Mouse (Mus musculus): Measurements from ENCODE around the gene Arih2.
A peak's percentile ranks its signal among the peaks of the same experiment; 100 is the strongest.

The Arih2 gene

DNA sequence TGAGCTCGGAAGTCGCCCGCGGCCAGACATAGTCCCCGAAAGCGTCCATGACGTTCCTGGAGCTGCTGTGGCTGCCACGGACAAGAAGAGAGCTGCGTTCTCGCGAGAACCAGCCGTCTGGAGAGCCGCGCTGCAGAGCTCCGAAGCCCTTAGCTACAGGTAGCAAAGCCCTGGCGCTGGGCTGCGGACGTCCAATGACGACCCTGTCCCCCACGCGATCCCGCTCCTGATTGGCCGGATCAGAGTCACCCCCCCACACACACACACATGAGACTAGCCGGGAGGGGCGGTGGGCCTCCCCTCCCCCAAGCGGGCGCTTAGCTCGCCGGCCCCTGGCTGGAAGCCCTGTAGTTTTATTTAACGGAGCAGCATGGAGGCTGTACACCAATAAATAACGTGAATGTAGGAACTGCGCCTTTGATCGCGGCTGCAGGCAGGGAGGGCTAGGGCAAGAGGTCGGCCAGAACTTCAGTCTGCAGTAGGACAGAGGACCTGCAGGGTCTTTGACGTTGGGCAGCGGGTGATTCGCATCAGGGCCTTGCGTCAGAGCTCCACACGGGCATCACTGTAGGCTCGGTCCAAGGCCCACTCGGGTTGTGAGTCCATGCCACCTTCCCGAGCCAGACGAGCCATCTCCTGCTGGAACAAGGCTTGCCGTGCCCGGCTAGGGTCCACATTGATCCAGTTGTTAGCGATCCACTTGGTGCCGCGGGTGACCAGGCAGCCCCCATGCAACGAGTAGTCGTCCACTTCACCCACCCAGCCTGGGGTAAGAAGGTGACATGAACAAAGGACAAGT lies 70.4 kb downstream of the Arih2 start, which contains the start of gene Wdr6:
Gene Wdr6 (minus strand): TSS at position 195 of the 799 bp plus-strand sequence.
- peak; percentile 99 for DNase-seq

- peak; percentile 71 for DNase-seq
Observed at GRCm38 (mm10) chr9:108577934-108578544, 71.1 kb downstream of the Arih2 start.

- no peak for DNase-seq
Observed at GRCm38 (mm10) chr9:108577025-108577424, 72.2 kb downstream of the Arih2 start.

DNA sequence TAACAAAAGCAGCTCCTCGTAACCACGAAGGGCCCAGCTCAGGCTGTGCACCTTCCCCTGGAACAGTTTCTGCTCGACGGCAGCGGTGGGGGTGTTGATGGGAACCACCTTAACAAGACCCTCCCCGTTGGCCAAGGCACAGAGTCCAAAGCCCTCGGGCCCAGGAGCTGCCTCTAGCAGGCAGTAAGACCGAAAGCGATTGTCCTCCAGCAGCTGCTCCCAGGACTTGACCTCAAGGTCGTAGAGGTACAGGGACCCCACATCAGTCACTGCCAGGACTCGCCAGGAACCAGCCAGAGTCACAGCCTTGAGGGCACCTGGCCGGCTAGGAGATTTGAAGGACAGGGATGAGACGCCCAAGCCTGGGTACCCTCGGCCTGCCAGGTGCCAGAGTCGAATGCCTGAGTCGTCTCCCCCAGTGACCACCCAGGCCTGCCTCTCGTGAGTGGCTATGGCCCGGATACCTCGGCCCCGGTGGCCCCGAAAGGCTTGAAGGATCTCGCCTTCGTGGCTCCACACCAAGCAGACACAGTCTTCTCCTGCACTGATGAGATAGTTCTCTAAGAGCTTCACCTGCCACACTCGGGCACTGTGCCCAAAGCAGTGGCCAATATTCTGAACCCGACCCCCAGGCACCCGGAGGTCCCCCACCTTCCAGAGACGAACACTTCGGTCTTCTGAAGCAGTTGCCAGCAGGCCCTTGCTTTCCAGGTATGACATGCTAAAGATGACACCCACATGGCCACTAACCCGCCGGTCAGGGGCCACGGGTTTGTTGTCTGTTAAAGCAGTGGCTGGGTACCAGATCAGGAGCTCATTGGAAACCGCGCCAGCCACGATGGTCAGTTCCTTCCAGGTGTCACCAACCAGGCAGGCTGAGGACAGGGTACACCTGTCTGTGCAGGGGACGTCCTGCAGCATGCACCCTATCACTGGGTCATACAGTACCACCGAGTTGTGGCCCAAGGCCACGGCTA lies 73.6 kb downstream of the Arih2 start:
- no peak for DNase-seq

DNA sequence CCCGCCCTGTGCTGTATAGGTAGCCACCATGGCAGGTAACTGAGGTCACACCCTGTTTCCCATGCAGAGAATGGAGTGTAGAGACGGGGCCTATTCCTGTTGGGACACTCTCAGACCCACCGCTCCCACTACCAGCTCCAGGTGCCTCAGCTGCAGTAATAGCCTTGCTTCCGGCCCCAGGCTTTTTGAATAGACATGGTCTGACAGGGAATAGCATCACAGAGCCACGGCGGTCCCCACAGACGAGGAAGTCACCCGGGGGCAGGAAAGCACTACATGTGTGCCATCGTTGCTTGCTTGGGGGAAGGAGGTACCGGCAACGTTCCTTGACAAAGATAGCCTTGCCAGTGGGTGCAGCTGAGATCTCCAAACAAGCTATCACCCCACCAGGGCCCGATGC lies 74.3 kb downstream of the Arih2 start:
- DNase-seq: no peak

DNA sequence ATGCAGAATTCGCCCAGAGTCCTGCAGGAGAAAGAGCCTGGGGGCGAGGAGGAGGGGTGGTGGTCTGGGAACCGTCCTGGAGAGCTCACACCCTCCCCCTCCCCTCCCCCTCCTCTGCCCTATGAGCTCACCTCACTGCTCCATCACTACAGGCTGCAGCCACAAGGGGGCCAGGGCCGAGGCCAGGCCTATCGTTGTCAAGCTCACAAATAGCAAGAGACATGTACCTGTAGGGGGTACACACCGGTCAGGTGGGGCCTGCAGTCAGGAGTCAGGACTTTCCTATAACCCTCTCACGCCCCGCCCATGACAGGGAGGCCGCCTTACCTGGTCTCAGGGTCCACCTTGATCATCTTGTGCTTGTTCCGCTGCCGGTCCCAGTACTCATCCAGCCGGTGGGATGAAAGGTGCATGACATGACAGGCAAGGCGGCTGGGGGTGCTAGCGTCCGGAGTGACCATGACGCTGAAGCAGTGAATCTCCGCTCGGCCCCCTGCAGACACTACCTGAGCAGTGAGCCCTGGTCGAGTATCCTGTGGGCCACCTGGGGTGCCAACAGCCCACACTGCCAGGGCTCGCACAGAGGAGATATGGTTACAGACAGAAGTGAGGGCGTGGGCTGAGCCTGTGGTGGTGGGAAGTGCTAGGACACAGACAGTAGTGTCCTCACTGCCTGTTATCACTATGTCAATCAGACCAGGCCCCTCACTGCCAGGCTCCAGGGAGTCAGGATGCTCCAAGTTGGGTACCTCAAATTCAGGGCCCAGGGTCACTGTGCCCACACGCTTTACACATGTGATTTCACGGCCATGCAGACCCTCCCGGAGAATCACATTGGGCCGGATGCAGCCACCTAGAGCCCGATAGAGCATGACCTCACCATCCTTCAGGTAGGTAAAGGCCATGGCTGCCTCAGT lies 75.2 kb downstream of the Arih2 start:
- DNase-seq: peak; percentile 80

DNA sequence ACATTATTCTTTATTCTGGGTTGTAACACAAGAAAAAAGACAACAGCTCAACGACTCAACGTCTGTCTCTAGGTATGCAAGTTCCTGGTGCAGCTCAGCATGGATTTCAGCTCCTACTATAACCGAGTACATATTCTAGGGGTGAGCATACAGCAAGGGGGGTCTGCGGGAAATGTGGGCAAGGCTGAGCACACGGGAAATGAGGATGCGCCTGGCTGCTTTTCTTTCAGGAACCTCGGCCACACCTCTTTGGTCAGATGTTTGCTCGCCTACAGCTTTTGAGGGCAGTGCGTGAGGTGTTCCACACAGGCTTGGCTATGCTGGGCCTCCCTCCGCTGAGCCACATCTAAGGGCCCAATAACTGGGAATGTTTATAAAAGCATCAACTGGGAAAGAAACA lies 76.9 kb downstream of the Arih2 start:
- DNase-seq: no peak

DNA sequence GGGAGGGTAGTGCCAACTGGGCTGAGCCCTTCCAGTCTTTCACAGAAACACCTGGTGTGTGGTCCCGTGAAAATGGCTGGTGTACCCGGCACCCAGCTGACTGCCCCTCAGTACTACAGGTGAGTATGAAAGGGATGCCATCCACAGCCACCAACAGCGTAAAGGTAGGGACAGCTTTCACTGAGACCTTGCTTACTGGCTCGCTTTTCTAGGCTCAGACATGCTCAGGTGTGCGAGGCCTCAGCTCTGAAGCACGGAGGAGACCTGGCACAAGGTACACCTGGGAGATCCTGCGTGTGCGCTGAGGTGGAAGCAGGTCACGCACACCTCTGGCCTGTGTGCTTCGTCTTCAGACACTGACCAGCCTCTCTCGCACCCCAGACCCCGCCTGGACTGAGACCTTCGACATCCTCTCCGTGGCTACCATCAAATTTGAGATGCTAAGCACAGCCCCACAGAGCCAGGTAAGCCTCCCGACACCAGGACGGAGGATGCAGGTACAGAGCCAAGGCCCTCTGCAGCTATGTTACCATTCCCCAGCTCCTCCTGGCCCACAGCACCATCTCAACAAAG lies 77.7 kb downstream of the Arih2 start:
- DNase-seq: no peak

DNA sequence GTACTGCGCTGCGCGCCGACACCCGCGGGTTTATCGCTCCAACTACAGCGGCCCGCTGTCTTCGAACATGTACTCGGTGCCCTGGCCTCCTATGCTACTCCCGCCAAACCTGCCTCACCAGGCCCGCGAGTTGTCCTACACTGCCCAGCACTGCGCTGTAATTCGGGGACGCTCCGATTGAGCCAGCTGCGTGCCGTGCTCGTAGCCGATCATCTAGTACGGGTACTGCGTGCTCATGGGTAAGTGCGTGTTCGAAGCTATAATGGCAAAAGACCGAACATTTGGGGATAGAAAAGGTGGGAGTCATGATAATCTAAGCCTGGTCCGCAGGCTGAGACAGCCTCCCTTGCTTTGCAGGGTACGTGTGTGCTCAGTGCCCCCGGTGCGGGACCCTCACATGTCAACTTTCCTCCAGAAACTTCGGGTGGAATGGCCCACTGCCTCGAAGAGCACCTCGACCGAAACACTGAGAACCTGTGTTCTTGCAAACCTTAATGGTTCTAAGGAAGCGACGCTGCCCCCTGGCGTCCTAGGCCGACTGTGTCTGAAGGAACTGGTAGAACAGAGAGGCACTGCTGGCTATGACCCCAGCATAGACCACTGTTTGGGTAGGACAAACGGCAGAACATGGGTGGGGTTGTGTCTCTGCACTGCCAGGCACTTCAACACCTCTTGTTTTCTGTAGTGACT lies 78.8 kb downstream of the Arih2 start:
- DNase-seq: peak; percentile 91

DNA sequence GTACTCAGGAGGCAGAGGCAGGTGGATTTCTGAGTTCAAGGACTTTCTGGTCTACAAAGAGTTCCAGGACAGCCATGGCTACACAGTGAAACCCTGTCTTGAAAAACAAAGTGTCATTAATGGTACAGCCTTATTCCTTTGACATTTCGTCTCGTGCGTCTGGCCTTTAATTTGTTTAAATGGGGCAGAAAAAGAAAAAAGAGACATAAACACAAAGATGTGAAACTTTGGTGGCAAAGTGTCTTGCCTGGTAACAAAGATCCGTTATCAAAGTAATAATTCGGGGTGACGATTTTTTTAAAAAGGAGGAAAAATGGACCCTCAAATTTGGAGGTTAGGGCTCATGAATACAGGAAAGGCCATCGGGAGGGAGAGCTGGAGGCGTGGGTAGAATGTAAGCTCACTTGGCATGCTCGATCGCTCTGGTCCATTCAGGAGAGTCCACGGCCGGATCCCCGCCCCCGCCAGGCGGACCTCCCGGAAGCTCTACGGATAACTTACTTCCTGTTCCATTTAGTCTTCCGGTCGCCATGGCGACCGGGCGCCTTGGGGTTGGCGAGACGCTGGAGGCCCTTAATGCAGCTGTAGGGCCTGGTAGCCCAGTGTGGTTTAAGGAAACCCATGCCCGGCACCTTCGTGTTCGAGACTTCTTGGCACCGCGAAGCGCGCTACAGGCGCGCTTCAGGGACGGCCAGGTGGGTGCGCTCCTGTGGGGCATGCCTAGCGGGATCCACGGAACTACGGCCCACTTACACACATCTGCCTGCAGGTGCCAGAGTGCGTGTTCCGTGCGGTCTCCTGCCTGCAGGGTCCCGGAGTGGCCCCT lies 79.6 kb downstream of the Arih2 start, which contains the start of gene Dalrd3:
Gene Dalrd3 (plus strand): TSS at position 506 of the 826 bp plus-strand sequence.
- DNase-seq: peak; percentile 97

- no peak for DNase-seq
Observed at GRCm38 (mm10) chr9:108568511-108568921, 80.7 kb downstream of the Arih2 start.

GRCm38 (mm10) chr9:108567931-108568419 lies 81.2 kb downstream of the Arih2 start:
- DNase-seq: peak; percentile 34

DNA sequence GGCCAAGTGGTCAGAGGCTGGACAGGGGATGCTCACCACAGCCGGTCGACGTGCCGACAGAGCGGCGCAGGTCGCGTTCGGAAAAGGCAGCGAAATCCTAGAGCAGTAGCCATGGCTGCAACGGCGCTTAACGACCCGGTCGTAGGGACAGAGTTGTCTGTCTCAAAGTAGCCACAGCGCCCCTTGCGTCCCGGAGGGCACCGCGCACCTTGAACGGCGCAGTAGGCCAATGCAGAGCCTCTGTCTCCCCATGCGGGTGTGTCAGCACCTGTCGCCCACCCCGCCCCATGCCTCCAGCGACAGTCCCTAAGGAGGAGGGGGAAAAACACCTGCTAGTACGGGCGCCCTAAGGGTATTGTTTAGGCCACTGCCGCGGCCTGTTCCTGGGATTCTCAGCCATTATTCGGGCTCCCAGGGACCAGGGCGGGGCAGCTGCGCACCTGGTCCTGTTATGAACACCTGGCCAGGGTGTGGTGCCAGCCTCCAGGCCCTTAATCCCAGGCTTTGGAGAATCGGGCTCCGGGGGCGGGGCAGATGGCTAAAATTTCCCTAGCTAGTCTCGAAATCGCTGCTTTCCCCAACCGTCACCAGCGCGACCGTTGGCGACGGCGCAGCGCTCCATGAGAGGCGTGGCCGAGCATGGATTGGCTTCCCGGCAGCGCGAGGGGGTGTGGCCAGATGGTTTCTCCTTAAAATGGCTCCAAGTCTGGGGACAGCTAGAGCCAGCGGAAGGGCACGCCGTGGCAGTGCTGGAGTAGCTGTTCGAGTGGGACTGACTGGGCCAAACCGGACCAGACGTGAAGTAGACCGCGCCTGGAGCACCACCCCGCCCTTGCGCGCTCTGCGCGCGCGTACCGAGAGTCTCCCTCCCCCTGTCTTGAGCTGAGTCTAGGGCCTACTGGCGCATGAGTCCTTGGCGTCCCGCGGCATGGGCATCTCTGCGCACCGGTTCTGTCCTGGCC lies 82.1 kb downstream of the Arih2 start, which contains the start of gene Ndufaf3:
Gene Ndufaf3 (minus strand): TSS at position 620 of the 962 bp plus-strand sequence.
- peak; percentile 97 for DNase-seq

DNA sequence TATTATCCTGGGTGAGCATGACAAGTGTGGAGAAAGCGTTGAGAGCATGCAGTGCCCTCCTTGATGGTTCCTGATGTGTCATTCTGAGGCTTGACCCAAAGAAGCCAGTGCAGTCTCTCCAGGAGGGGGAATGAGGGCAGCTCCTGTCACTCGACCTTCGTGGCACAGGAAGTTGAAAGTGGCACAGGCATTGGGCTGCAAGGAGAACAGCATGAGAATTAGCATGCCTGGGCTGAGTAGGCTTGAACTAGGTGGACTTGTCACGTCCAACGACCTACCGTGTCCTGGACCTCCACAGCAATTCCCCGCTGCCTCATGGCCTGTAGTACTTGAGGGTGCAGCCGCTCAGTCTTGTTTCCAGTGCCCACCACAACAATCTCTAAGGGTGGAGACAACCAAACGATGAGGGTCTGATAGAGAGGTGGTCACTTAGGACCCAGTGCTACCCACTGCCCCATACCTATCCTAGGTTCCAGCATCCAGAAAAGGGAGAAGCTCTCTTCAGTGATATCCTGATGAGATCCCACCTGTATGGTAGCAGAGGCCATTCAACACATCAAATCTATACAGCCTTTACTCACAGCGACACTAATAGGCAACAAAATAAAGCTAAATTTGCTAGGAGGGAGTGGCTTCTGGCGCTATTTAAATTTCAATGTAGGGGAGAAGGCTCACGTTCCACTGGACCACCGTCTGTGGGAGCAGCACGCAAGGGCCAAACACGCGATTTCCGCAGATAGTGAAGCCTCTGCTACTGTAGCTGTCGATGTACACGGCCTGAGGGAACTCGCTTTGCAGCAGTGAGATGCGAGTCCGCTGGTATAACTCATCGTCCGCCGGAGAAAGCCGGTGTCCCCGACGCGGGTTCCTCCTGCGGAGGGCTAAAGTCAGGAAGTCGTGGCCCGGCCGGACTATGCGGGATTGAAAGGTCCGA lies 83.0 kb downstream of the Arih2 start:
- DNase-seq: no peak

DNA sequence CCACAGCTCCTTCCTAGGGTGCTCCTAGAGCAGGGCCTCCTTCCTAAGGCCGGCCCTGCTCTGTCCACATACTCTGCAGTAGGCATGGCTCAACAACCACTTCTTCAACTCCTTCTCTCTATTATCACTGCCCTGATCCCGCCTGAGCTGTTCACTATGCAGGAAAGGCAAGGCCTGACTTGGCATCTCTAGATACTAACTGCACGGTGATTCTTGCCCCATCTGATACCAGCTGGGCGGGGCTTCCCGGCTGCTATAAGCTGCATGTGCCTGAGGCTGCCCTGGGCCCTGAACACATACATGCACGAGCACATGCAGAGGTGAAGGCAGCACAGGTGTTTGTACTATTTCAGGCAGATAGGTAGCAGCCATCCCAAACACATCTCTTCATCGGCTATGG lies 85.1 kb downstream of the Arih2 start:
- DNase-seq: no peak

DNA sequence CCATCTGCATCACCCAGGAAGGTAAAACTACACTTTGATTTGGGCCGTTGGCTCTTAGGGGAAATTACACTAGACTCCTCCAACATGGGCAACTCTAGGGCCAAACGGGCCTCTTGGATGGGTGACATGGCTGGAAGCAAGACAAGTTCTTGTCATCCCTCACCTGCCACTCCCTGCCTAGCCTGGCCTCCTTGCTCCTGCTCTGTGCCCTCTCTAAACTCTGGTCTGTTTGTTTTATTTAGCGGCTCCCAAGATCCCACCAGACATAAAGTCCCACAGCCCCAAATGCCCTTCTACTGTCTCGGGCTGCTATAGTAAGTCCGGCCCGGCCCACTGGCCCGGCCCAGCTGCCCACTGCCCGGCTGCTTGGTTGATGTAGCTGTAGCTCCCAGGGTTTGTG lies 85.5 kb downstream of the Arih2 start:
- DNase-seq: no peak

GRCm38 (mm10) chr9:108560227-108560841 lies 88.9 kb downstream of the Arih2 start, which contains the start of gene Impdh2:
Gene Impdh2, plus strand, starts transcription at chr9:108560286.
- peak; percentile 99 for DNase-seq
